Mouse (Mus musculus) intestine, postnatal 0 days (tissue): ENCODE data around the gene Celsr1. TPM values are rescaled to one million over a fixed set of nuclear protein-coding genes. Genes with fewer than 3 reads are reported as not detected.

Source experiments
- ATAC-seq: fragments of 200-750 bp; cut with Nextera tagmentation; 2 replicates; pipeline ENCODE4 v1.8.0; 2017; ENCODE audit warnings: mild to moderate bottlenecking, moderate TSS enrichment, moderate library complexity
- H3K27ac ChIP-seq: fragments of 300-500 bp; sonication (generic); 2 replicates; pipeline ENCODE4 v1.5.1; 2014; ENCODE audit warnings: mild to moderate bottlenecking, low read depth, low read length, moderate library complexity
- H3K27me3 ChIP-seq: fragments of 300-500 bp; sonication (generic); replicated peaks from 2 replicates; pipeline ENCODE4 v1.6.1; 2014; ENCODE audit warnings: low read length, mixed read lengths; ENCODE audit not compliant: control insufficient read depth, insufficient read depth
- H3K36me3 ChIP-seq: fragments of 300-500 bp; sonication (generic); 2 replicates; pipeline ENCODE4 v1.6.1; 2014; ENCODE audit warnings: mild to moderate bottlenecking, moderate library complexity; ENCODE audit not compliant: control insufficient read depth, insufficient read depth
- H3K4me1 ChIP-seq: fragments of 300-500 bp; sonication (generic); replicated peaks from 2 replicates; pipeline ENCODE4 v1.6.1; 2014; ENCODE audit warnings: antibody characterized with exemption, low read length, mixed read lengths; ENCODE audit not compliant: control insufficient read depth, insufficient read depth
- H3K4me2 ChIP-seq: fragments of 300-500 bp; sonication (generic); replicated peaks from 2 replicates; pipeline ENCODE4 v1.6.1; 2014; ENCODE audit warnings: low read depth, mild to moderate bottlenecking, moderate library complexity
- H3K4me3 ChIP-seq: fragments of 300-500 bp; sonication (generic); 2 replicates; pipeline ENCODE4 v1.5.1; 2014; ENCODE audit warnings: low read depth, low read length
- H3K9ac ChIP-seq: fragments of 300-500 bp; sonication (generic); 2 replicates; pipeline ENCODE4 v1.6.1; 2014; ENCODE audit warnings: mild to moderate bottlenecking, low read depth, low read length
- H3K9me3 ChIP-seq: fragments of 300-500 bp; sonication (generic); 2 replicates; pipeline ENCODE4 v1.6.1; 2016; ENCODE audit warnings: mixed run types; ENCODE audit not compliant: control insufficient read depth
- CTCF ChIP-seq: sonication (generic); IDR thresholded peaks from 2 replicates; pipeline ENCODE4 v1.5.1; 2016; ENCODE audit warnings: low read depth, mild to moderate bottlenecking, control low read depth, antibody characterized with exemption, moderate library complexity
- WGBS: fragments of 180-500 bp; shearing (Covaris S2); extraction: QIAGEN DNeasy Blood & Tissue Kit; methylation state at CpG from one replicate; pipeline ENCODE4 v1.1.7; 2014; 5-methylcytosine and 5-hydroxymethylcytosine counted together
- polyA plus RNA-seq: library from polyadenylated mRNA; unstranded; fragments of >200 nt; fragmentation: Nextera tagmentation; extraction: Ambion mirVana; gene quantifications from 2 replicates; pipeline ENCODE4 v1.2.1, GENCODE M21; 2015

Celsr1 gene
- polyA plus RNA-seq, 1 experiment from 2014 or later = 0.39 TPM

- no peak for TF ChIP-seq CTCF
- no peaks in the 10 kb centered on the region for H3K4me1 ChIP-seq
- no peaks in the 10 kb centered on the region for H3K36me3 ChIP-seq
- no peaks in the 10 kb centered on the region for H3K27me3 ChIP-seq
- 41% methylated on average over 11 of the region's 11 CpGs for WGBS
- no peak overlapping the region for H3K9ac ChIP-seq
- H3K4me2 ChIP-seq = no peak overlapping the region
- H3K9me3 ChIP-seq = no peaks in the 10 kb centered on the region
- ATAC-seq = no peak
- no peak overlapping the region for H3K4me3 ChIP-seq
- H3K27ac ChIP-seq = no peak overlapping the region
Observed at GRCm38 (mm10) chr15:85981768-85982415, 51.7 kb downstream of the Celsr1 start.

DNA sequence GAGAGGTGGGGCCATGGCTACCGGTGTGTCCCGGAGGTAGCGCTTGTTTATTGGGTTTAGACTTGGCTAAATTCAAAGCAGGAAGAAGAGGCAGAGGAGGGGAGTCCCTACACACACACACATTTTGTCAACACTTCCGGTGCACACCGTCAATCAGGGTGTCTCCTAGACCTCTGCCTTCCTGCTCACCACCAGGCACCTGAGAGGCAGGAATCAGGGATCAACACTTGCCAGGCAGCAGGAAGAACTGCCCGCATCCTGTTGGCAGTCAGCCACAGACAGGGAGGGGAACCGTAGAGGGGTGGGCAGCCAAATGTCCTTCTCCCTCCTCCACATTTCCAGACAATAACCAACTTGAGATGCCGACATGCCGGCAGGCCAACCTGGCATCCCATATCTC is 56.5 kb downstream of the Celsr1 start:
- Histone ChIP-seq H3K4me3 (no peak overlapping the region), H3K4me2 (no peak overlapping the region), H3K27me3 (no peaks in the 10 kb centered on the region), H3K4me1 (no peaks in the 10 kb centered on the region), H3K9me3 (no peaks in the 10 kb centered on the region), H3K9ac (no peak overlapping the region), H3K36me3 (no peaks in the 10 kb centered on the region), H3K27ac (no peak overlapping the region)
- whole genome bisulfite sequencing = 69% methylated on average over 9 of the region's 9 CpGs
- ATAC-seq = no peak
- TF ChIP-seq CTCF = no peak

DNA sequence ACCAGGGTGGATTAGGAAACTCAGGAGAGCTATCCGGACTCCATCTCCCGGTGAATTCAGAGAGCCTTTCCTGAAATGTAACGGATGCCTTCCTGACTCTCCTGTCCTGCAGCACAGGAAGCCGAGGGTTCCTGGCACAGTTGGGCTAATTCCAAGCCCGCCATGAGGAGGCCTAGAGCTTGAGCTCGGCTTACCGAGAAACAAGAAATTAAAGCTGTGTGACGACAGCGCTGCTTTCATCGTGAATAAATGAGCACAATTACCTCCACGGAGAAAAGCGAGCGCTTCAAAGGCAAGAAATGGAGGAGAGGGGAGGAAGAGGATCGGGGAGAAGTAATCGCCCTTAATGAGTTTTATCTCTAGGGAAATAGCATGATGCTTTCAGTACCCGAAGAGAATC is 57.8 kb downstream of the Celsr1 start:
- no peak for TF ChIP-seq CTCF
- Histone ChIP-seq H3K27me3 (peaks cover 3% of the 10 kb centered on the region; the same call in 1 of the 2 replicates), H3K27ac (no peak overlapping the region), H3K9ac (no peak overlapping the region), H3K4me3 (no peak overlapping the region), H3K4me2 (no peak overlapping the region), H3K9me3 (no peaks in the 10 kb centered on the region), H3K4me1 (no peaks in the 10 kb centered on the region), H3K36me3 (no peaks in the 10 kb centered on the region)
- ATAC-seq = no peak
- WGBS = 64% methylated on average over 16 of the region's 16 CpGs

GRCm38 (mm10) chr15:85971596-85971995 is 62.0 kb downstream of the Celsr1 start:
- ATAC-seq = no peak
- TF ChIP-seq CTCF = no peak
- H3K36me3 ChIP-seq = no peaks in the 10 kb centered on the region
- WGBS = 70% methylated on average over 5 of the region's 5 CpGs
- 0 out of 2 replicates have a peak, but pooled peaks cover 3% of the 10 kb centered on the region for H3K4me1 ChIP-seq
- no peak overlapping the region for H3K9ac ChIP-seq
- H3K27ac ChIP-seq = no peak overlapping the region
- H3K4me2 ChIP-seq = no peak overlapping the region
- no peaks in the 10 kb centered on the region for H3K9me3 ChIP-seq
- peaks cover 3% of the 10 kb centered on the region; the same call in 1 of the 2 replicates for H3K27me3 ChIP-seq
- H3K4me3 ChIP-seq = no peak overlapping the region

- TF ChIP-seq CTCF = no peak
- 29% methylated on average over 8 of the region's 8 CpGs for WGBS
- peaks cover 3% of the 10 kb centered on the region; the same call in 1 of the 2 replicates for H3K27me3 ChIP-seq
- H3K9me3 ChIP-seq = no peaks in the 10 kb centered on the region
- ATAC-seq = no peak
- H3K4me1 ChIP-seq = 0 out of 2 replicates have a peak, but pooled peaks cover 3% of the 10 kb centered on the region
- H3K27ac ChIP-seq = no peak overlapping the region
- H3K9ac ChIP-seq = no peak overlapping the region
- H3K4me3 ChIP-seq = no peak overlapping the region
- H3K4me2 ChIP-seq = no peak overlapping the region
- no peaks in the 10 kb centered on the region for H3K36me3 ChIP-seq
Observed at GRCm38 (mm10) chr15:85970441-85970840, 63.1 kb downstream of the Celsr1 start.

DNA sequence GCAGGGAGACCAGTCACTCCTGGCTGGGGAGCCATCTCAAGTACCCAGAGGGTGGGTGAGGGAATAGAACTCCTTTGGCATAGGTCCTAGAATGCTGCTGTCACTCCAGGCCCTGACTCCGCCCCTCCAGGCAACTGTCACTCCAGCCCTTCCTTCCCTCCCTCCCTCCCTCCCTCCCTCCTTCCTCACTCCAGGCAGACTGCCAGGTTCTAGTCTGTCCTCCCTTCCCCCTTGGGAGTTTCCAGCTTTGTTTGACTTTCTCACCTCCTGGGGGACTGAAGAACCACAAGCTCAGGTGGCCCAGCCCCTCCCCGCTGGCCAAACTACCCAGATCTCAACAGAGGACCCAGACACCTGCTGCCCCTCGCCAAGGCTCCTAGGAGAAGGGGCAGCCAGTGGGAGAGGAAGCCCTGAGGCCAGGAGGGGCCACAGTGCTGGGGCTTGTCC is 63.8 kb downstream of the Celsr1 start:
- no peak for TF ChIP-seq CTCF
- 27% methylated on average over 3 of the region's 3 CpGs for WGBS
- Histone ChIP-seq H3K27me3 (peaks cover 3% of the 10 kb centered on the region; the same call in 1 of the 2 replicates), H3K4me2 (no peak overlapping the region), H3K4me1 (0 out of 2 replicates have a peak, but pooled peaks cover 3% of the 10 kb centered on the region), H3K9me3 (no peaks in the 10 kb centered on the region), H3K27ac (no peak overlapping the region), H3K9ac (no peak overlapping the region), H3K4me3 (no peak overlapping the region), H3K36me3 (no peaks in the 10 kb centered on the region)
- peak; percentile 37; the same call in 1 of the 2 replicates for ATAC-seq
